Mouse (Mus musculus) E14TG2a.4 (cell line): ENCODE measurements around the gene Sos1.

ENCODE experiments used
- CTCF ChIP-seq: conservative IDR thresholded peaks from 2 replicates; pipeline ENCODE4 v1.5.1; 2014; ENCODE audit warnings: low read length
- POU5F1 ChIP-seq: IDR thresholded peaks from 2 replicates; pipeline ENCODE4 v1.6.1; 2014; ENCODE audit warnings: low read length, borderline replicate concordance

DNA sequence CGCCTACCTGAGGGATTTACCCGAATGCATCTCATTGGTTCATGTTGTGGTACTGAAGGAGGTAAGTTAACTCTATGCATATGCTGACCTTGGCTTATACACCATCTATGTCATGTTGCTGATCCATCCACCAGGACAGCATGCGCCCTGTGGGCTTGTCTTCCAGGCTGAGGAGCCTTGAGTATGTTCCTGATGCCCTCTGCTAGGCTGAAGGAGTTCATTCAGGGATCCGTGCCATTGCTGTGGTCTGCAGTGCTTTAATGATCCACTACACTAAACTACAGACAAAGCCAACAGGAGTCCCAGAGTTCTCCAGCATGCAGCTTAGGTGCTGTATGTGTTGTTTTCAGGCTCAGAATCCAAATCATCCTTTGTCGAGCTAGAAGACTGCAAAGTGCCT is 113.0 kb downstream of the Sos1 start:
- TF ChIP-seq CTCF (no peak), POU5F1 (no peak)
